Mouse (Mus musculus) regulatory T cell (primary cell): Measurements from ENCODE around the gene Odf2l.

ENCODE experiments used
- in situ Hi-C: fragments of 300-600 bp; cut with MboI, MseI; formaldehyde crosslinking; loops from one replicate; pipeline ENCODE4 v1.15.1; 2025; ENCODE audit warnings: high pct_unique_total_duplicates

Gene Odf2l

DNA sequence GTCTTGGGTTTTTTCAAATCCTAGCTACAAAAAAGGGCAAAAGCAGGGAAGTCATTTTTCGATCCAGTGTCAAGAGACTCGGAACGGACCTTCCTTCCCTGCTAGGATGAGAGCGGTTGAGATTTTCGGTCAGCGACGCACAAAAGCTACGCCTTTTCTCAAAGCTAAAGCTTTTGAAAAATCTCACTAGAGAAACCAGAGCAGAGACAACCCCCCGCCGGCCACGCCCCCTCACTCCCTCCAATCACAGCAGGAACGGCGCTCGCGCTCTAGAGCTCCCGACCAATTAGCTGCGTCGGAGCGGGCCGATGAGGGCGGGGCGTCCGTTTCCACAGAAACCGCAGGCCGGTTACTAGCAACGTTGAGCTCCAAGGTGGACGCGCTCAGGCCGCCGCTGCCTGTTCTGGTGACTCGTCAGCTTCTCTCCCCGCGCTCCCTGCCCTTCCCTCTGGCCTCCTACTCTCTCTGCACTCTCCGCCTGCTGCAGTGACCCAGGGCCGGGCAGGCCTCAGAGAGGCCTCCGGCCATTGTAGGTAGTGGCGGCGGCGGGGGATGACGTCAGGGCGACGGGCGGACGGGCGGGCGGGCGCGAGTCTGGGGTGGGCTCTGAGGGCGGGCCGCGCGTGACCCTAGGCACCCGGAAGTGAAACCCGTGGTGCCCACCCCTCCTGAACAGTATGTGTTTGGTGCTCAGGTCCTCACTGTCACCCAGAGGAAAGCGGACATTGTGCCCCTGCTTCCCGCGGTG is at the start of gene Odf2l:
Odf2l (plus strand) TSS at position 335 of the 748 bp plus-strand sequence.
- in situ Hi-C loops: loop anchor here (5.0 kb wide), 1 partner anchor 804 kb away; the partner anchor contains the start of gene Bcl10

DNA sequence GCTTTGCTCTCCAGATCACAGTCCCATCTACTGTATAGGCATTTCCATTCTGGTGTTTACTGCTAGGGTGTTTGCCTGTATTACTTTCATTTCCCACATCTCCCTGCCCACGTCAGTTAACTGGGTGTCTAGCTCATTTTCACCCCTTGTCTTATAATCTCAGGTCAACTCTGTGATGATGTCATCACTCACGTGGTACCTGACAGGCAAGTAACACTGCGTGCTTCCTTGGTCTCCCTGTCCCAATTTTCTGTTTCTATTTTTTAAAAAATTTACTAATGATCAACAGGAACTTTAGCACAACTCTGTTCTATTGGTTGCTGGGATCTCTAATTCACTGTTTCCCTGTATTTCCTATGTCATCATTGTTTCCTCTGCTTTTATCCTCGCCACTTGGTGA is 49.4 kb upstream of the Odf2l start:
- in situ Hi-C loops: no loop called here

DNA sequence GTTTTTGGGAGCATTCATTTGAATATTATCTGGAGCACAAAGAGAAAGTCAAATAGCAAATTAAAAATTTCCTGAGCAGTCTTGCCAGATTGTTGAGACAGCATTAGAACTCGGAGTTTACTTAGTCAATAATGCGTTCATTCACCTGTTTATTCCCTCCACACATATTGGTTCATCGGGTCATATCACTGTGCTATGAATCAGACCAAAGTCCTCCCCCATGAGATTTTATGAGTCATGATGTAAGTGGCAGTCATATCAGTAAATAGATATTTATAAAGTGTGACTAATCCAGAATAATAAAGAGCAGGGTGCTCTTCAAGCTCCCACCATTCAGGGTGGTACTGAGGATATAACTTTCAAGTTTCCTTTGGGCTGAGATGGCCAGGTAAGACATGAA is 46.0 kb upstream of the Odf2l start:
- in situ Hi-C loops: no loop called here

GRCm38 (mm10) chr3:145078405-145078804 is 40.0 kb upstream of the Odf2l start:
- in situ Hi-C loops: no loop called here

DNA sequence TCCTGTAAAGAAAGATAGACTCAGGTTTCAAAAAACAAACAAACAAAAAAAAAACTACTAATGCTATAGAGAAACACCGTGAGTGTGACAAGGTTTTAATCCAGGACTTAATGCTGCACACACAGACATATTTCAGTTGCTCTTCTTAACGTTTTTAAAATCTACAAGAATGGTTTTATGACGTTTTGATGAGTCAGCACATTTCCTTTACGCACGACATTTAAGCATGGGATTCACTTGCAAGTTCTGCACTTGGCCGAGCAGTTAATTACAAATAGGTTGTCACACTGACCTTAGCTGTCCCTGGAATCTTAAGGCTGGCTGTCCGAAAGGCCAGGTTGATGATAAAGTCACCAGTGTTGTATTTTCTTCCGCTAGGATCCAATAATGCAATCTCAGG is 37.5 kb upstream of the Odf2l start:
- in situ Hi-C loops: no loop called here

GRCm38 (mm10) chr3:145083081-145083480 is 35.3 kb upstream of the Odf2l start:
- in situ Hi-C loops: no loop called here

DNA sequence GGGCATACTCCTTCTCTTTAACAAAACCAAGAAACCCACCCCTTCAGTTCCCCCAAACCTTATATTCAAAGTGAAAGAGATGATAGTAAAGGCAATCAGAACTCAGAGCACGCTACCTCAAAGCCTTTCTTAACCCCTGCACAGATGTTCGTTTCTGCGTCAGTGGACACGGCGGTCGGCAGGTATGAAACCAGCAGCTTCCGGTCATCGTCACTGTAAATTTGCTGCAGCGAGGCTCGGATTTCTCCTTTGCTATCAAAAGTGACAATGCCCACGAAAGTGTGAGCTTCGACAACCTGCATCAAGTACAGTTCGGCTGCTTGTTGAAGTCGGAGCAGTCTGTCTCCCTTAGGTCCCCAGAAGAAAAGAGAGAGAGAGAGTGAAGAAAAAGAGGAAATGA is 32.2 kb upstream of the Odf2l start:
- in situ Hi-C loops: no loop called here

GRCm38 (mm10) chr3:145087857-145088598 is 30.4 kb upstream of the Odf2l start:
- in situ Hi-C loops: no loop called here

GRCm38 (mm10) chr3:145099291-145099690 is 19.1 kb upstream of the Odf2l start, which contains the start of gene Clca2:
TSS of gene Clca2 (minus strand) at chr3:145099443.
- in situ Hi-C loops: no loop called here

DNA sequence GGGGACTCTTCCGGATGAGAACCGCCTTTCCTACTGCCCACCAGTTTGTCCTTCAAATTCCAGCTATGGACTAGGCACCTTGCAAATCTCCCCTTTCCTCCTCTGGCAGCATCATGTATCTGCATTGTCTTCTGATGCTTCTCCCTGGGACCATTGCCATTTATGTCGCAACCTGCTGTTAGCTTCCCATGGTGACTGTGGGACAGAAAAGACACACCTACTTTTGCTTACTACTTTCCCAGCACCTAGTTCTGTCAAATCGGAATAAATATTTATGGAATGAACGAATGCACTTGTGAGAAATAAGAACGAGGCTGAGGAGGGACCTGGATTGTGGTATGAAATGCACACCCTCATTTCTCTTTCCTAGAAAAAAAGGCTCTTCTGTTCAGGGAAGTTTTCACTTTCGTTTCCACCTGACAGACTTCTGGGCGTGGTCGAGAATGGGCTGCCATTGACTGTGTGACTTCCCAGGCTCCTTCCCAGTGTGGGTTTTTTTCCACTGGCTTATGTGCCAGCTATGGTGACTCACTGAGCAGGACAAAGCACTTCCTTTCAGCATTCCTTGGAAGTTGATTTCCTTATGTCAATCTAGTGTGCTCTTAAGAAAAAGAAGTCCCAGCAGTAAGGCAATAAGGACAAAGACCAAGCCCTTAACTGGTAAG is 16.4 kb upstream of the Odf2l start:
- in situ Hi-C loops: no loop called here

DNA sequence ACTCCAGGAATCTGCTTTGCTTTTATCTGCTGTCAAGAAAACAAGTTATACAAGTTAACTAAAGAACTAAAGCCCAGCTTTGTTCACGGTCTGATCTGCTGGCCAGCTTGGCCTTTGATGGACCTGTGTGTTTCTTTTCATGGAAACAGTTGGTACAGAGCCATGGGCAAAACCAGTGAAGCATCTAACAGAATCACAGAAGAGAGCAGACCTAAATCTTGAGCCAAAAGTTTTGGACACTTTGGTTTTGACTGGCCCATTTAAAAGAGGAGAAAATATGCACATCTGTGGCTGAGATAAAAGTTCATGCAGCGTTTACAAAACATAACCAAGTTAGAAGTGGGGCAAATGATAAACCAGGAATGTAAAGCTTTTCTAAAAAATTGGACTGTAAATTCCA is 15.1 kb upstream of the Odf2l start:
- in situ Hi-C loops: no loop called here

DNA sequence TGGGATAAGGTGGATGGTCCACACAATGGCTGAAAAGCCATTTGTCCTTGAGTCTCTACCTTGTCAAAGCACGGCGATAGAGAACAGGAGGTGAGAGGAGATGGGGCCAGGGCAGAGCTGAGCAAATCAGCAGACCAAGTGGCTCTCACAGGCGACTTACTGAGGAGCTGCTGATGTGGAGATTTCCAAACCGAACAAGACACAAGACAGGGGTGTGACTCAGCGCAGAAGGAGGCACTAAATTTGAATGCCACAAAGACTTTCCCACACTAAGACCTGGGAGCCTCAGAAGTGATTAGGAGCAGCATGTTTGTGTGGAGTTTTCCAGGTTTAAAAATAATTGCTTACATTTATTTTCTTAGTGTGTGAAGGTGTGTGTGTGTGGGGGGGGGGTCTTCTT is 14.6 kb upstream of the Odf2l start:
- in situ Hi-C loops: no loop called here

- in situ Hi-C loops: no loop called here
Observed at GRCm38 (mm10) chr3:145105076-145105772, 13.2 kb upstream of the Odf2l start.

DNA sequence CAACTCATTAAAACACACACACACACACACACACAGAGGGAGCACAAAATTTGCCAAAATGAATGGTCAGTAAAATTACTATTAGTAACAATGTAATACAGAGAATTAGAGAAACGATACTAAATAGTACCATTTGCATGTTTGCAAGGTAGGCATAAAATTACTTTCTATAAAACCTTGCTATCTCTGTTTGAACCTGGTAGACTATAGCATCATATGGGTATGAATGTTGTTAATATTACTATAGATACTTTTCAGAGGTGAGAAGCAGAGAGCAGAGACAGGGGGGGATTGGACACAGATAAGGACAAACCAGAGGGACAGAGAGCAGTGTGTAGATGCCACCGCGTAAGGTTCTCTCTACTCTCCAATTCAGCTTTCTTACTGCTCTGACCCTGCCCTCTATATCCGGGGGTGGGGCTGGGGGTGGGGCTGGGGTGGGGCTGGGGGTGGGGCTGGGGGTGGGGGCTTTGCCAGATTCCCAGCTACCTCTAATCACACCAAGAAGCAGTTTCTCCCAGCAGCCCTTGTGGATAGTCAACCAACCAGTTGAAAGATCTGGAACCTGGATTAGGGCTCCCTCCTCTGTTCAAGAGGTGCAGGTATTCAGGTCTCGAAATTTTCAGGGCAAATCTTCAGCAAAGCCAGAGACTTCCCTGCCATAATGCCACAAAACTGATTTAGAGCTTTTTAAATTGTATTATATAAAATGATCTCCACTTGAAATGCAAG is 12.4 kb upstream of the Odf2l start:
- in situ Hi-C loops: no loop called here

- in situ Hi-C loops: loop anchor here (5.0 kb wide), 1 partner anchor 807 kb away; the partner anchor contains the start of gene Bcl10
Observed at GRCm38 (mm10) chr3:145115169-145115568, 3.2 kb upstream of the Odf2l start.

GRCm38 (mm10) chr3:145117637-145118036 is 751 bp upstream of the Odf2l start:
- in situ Hi-C loops: loop anchor here (5.0 kb wide), 1 partner anchor 805 kb away; the partner anchor contains the start of gene Bcl10

- in situ Hi-C loops: loop anchor here (5.0 kb wide), 1 partner anchor 803 kb away; the partner anchor contains the start of gene Bcl10
Observed at GRCm38 (mm10) chr3:145119002-145119358, 592 bp downstream of the Odf2l start.

- in situ Hi-C loops: loop anchor here (5.0 kb wide), 1 partner anchor 803 kb away; the partner anchor contains the start of gene Bcl10
Observed at GRCm38 (mm10) chr3:145119425-145119824, 1.0 kb downstream of the Odf2l start.

DNA sequence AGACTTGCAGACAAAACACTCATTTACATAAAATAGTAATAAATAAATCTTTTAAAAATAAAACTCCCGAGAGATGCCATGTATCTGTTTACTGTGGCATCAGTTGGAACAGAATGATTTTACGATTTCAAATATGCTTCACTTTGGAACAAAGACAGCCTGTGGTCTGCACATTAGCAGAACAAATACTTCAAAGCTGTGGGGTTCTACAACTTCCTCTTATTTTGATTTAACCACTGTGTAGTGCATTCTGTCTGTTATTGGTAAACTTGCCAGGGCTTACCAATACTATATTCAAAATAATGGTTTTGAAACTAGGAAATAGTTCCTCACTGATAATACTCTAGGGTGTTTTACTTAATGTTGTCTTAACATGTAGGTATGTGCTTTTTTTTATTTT is 8.2 kb downstream of the Odf2l start:
- in situ Hi-C loops: loop anchor here (10.0 kb wide), 1 partner anchor 778 kb away; no protein-coding TSS in a partner anchor

GRCm38 (mm10) chr3:145129356-145129755 is 11.0 kb downstream of the Odf2l start:
- in situ Hi-C loops: loop anchor here (10.0 kb wide), 1 partner anchor 775 kb away; no protein-coding TSS in a partner anchor
